Comparison of ENCODE assay signal across 34 mouse cellular contexts in the genomic region with DNA sequence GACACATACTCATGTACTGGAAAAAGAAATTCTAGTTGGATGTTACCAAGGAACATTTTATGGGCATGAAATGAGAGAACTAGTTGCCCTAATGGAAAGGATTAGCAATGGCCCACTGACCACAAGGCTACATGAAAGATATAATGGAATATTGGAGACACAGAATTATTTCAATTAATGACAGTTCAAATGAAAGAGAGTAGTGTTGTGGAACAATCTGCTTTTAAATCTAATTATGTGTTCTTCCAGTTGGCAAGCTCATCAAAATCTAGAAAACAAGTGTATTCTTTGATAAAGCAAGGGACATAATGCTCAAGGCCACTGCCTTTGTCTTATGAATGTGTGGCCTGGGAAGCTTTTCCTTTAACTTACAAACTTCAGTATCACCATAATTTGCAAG.
"Had no signal": no experiment of that assay in that cellular context is flagged by ENCODE, and none has a peak within 500 bp of the region (broad histone marks: within the 10 kb centered on the region; RNA-seq: fewer than 3 reads in every experiment).

No protein-coding gene starts in this region.

- DNase-seq: heart, postnatal 10 days; heart, postnatal 14 days; heart, postnatal 36 days; heart, postnatal 4 days; kidney, adult 11 months; kidney, adult 18-20 months; kidney, adult 2 months; kidney, adult 8-10 months; kidney, adult 9 months; kidney, postnatal 10 days; kidney, postnatal 14 days; kidney, postnatal 25 days; kidney, postnatal 36 days; layer of hippocampus, adult 9-11 months; layer of hippocampus, postnatal 36 days had no signal

- H3K27ac ChIP-seq: heart, embryonic 10.5 days; heart, embryonic 13.5 days; heart, embryonic 15.5 days; hindbrain, embryonic 10.5 days; hindbrain, embryonic 12.5 days; hindbrain, embryonic 13.5 days; hindbrain, embryonic 14.5 days; hindbrain, embryonic 15.5 days; hindbrain, postnatal 0 days; intestine, embryonic 15.5 days; kidney, embryonic 15.5 days; kidney, postnatal 0 days; layer of hippocampus, adult 2 months had no signal

- H3K4me1 ChIP-seq: heart, embryonic 10.5 days; heart, embryonic 12.5 days; heart, embryonic 13.5 days; heart, embryonic 15.5 days; hindbrain, embryonic 10.5 days; hindbrain, embryonic 12.5 days; hindbrain, embryonic 13.5 days; hindbrain, embryonic 15.5 days; intestine, embryonic 15.5 days; kidney, embryonic 15.5 days had no signal

- H3K27me3 ChIP-seq: heart, embryonic 12.5 days; heart, embryonic 13.5 days; heart, embryonic 15.5 days; hindbrain, embryonic 12.5 days; hindbrain, embryonic 13.5 days; hindbrain, embryonic 15.5 days; intestine, embryonic 15.5 days; kidney, embryonic 15.5 days had no signal

- H3K9ac ChIP-seq: heart, embryonic 12.5 days; heart, embryonic 13.5 days; heart, embryonic 15.5 days; hindbrain, embryonic 12.5 days; hindbrain, embryonic 13.5 days; hindbrain, embryonic 14.5 days; hindbrain, embryonic 15.5 days; intestine, embryonic 15.5 days; kidney, embryonic 15.5 days had no signal

- H3K4me3 ChIP-seq: heart, embryonic 10.5 days; heart, embryonic 12.5 days; heart, embryonic 13.5 days; heart, embryonic 15.5 days; hindbrain, embryonic 10.5 days; hindbrain, embryonic 12.5 days; hindbrain, embryonic 13.5 days; hindbrain, embryonic 15.5 days; intestine, embryonic 15.5 days; kidney, embryonic 15.5 days; layer of hippocampus, adult 2 months had no signal

- ATAC-seq: hindbrain, embryonic 16.5 days; hindbrain, postnatal 0 days; inflammation-experienced regulatory T-cells, adult 6 months; intestine, embryonic 15.5 days; intestine, embryonic 16.5 days; intestine, postnatal 0 days had no signal

- H3K36me3 ChIP-seq: heart, embryonic 10.5 days; heart, embryonic 12.5 days; heart, embryonic 13.5 days; heart, embryonic 15.5 days; hindbrain, embryonic 10.5 days; hindbrain, embryonic 12.5 days; hindbrain, embryonic 13.5 days; hindbrain, embryonic 15.5 days; intestine, embryonic 15.5 days; kidney, embryonic 15.5 days had no signal

- H3K9me3 ChIP-seq: heart, embryonic 10.5 days; heart, embryonic 12.5 days; heart, embryonic 13.5 days; heart, embryonic 15.5 days; hindbrain, embryonic 10.5 days; hindbrain, embryonic 12.5 days; hindbrain, embryonic 13.5 days; hindbrain, embryonic 15.5 days; intestine, embryonic 15.5 days; kidney, embryonic 15.5 days had no signal

- H3K4me2 ChIP-seq: heart, embryonic 11.5 days; heart, embryonic 12.5 days; heart, embryonic 13.5 days; heart, embryonic 15.5 days; hindbrain, embryonic 12.5 days; hindbrain, embryonic 13.5 days; hindbrain, embryonic 14.5 days; hindbrain, embryonic 15.5 days; intestine, embryonic 15.5 days; kidney, embryonic 15.5 days had no signal
